Mouse (Mus musculus): ENCODE measurements around the gene Supt5. TPM values are rescaled to one million over a fixed set of nuclear protein-coding genes. Genes with fewer than 3 reads are reported as not detected.
"Not testable (repeated sequence)": the region's sequence is repeated elsewhere in the genome, so short reads cannot be mapped to it uniquely, and the experiment has no call there.

Gene Supt5
- 62.6 and 80.6 TPM in 2 replicates for polyA plus RNA-seq (2014; fragmentation: Nextera tagmentation; extraction: Ambion mirVana)

DNA sequence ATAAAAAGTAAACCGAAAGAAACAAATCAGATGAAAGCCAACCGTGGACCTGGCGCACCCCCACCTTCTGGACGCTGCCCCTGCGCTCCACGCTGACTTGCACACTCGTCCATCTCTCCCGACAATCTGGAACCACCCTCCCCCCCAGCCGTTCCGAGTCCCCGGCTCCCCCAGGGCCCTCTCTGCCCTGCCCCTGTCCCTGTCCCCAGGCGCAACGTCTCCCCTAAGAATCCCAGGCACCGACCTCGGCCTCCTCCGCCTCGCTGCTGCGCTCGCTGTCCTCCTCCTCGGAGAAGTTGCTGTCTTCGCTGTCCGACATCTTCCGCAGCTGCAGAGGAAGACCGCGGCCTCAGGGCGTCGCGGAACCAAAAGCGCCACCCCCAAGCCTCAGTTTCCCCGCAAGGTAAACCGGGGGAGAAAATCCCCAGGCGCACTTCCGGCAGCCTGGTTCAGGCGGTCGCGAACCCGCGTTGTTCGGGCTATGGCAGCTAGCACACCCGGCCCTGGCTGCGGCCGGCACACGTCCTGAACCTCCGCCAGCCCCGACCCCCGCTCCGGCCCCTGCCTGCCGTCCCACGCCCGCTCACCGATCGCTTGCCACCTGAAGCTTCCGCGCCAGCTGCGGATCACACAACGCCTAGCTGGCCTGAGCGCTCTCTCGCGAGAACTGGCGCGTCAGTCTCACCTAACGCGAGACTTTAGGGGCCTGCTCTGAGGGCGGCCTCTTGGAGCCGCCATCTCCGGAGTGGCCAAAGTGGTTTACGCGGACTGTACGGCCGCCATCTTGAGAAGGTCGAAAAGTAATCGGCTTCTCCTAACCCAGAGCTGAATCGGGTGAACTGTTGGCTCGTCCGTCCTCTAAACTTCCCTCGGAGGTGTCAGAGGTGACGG is at the start of gene Supt5:
Supt5 (minus strand) TSS at position 639 of the 891 bp plus-strand sequence.
- H3K27ac ChIP-seq (replicated peaks; ENCODE audit: low read depth, low read length): peak within 1 kb of the TSS; percentile 85
- H3K4me2 ChIP-seq (ENCODE audit: low read length): peak within 1 kb of the TSS; percentile 86
- peaks cover 8% of the 10 kb centered on the region; the same call in 1 of the 2 replicates for H3K4me1 ChIP-seq (ENCODE audit: control insufficient read depth, insufficient read depth, low read length)
- peak; percentile 98 for ATAC-seq (ENCODE audit: low FRiP score, low TSS enrichment)
- peak within 1 kb of the TSS; percentile 88 for H3K9ac ChIP-seq (replicated peaks; ENCODE audit: low read length)
- no peaks in the 10 kb centered on the region for H3K27me3 ChIP-seq (ENCODE audit: control insufficient read depth, insufficient read depth, low read length)
- H3K9me3 ChIP-seq (ENCODE audit: control insufficient read depth, low read length): no peaks in the 10 kb centered on the region
- peak; percentile 100 for DNase-seq
- H3K36me3 ChIP-seq (ENCODE audit: control insufficient read depth, insufficient read depth, low read length): 0 out of 2 replicates have a peak, but pooled peaks cover 5% of the 10 kb centered on the region
- peak within 1 kb of the TSS; percentile 98 for H3K4me3 ChIP-seq (replicated peaks; ENCODE audit: low read depth, low read length)
- WGBS: under 1% methylated on average over 77 of the region's 77 CpGs

- H3K9me3 ChIP-seq (ENCODE audit: control insufficient read depth, low read length); H3K4me3 ChIP-seq (replicated peaks; ENCODE audit: low read depth, low read length); ATAC-seq (ENCODE audit: low FRiP score, low TSS enrichment); H3K4me1 ChIP-seq (ENCODE audit: control insufficient read depth, insufficient read depth, low read length); H3K27me3 ChIP-seq (ENCODE audit: control insufficient read depth, insufficient read depth, low read length); DNase-seq; H3K27ac ChIP-seq (replicated peaks; ENCODE audit: low read depth, low read length); H3K4me2 ChIP-seq (ENCODE audit: low read length); H3K9ac ChIP-seq (replicated peaks; ENCODE audit: low read length): not testable (repeated sequence)
- WGBS: 87% methylated on average over 7 of the region's 7 CpGs
- H3K36me3 ChIP-seq (ENCODE audit: control insufficient read depth, insufficient read depth, low read length): peaks cover 45% of the 10 kb centered on the region
Observed at GRCm38 (mm10) chr7:28387384-28387783, 48.8 kb upstream of the Supt5 start.

DNA sequence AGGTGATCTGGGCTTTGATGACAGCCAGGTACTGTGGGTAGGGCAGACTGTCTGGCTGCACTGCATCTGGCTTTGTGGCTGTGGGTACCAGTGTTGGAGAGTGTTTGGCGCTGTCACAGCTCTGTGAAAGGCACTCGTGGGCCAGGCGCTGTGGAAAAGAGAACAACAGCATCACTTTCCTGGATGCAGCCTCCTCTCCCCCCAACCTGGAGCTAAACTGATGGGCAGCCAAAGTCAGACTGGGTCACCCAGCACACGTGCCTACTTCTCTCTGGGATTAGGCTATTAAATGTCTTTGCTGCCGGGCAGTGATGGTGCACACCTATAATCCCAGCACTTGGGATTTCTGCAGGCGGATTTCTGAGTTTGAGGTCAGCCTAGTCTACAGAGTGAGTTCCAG is 48.3 kb upstream of the Supt5 start:
- DNase-seq; H3K27me3 ChIP-seq (ENCODE audit: control insufficient read depth, insufficient read depth, low read length); H3K9me3 ChIP-seq (ENCODE audit: control insufficient read depth, low read length); H3K27ac ChIP-seq (replicated peaks; ENCODE audit: low read depth, low read length); H3K9ac ChIP-seq (replicated peaks; ENCODE audit: low read length); H3K4me2 ChIP-seq (ENCODE audit: low read length); ATAC-seq (ENCODE audit: low FRiP score, low TSS enrichment); H3K4me3 ChIP-seq (replicated peaks; ENCODE audit: low read depth, low read length): not testable (repeated sequence)
- peaks cover 45% of the 10 kb centered on the region for H3K36me3 ChIP-seq (ENCODE audit: control insufficient read depth, insufficient read depth, low read length)
- WGBS: 81% methylated on average over 6 of the region's 6 CpGs
- peaks cover 11% of the 10 kb centered on the region for H3K4me1 ChIP-seq (ENCODE audit: control insufficient read depth, insufficient read depth, low read length)

DNA sequence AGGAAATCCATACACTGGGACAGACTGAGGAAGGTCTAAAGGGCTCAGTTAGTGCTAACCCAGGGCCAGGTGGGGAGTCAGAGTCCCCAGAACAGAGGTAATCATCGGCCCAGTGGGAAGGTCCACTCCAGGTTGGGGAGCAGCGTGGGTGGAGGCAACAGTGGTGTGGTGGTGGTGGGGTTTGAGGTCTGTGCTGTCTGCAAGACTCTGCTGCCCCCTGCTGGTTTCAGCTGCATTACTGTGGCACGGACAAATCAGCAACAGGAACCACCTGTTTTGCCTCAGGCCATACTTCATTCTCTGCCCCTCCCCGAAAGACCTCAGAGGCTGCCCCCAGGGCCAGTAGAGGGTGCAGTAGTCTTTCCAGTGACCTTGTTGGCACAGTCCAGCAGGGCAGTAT is 47.9 kb upstream of the Supt5 start:
- no peak overlapping the region for H3K9ac ChIP-seq (replicated peaks; ENCODE audit: low read length)
- no peaks in the 10 kb centered on the region for H3K9me3 ChIP-seq (ENCODE audit: control insufficient read depth, low read length)
- no peak overlapping the region for H3K4me2 ChIP-seq (ENCODE audit: low read length)
- peak; percentile 90 for DNase-seq
- H3K4me1 ChIP-seq (ENCODE audit: control insufficient read depth, insufficient read depth, low read length): peaks cover 10% of the 10 kb centered on the region
- no peak overlapping the region for H3K27ac ChIP-seq (replicated peaks; ENCODE audit: low read depth, low read length)
- WGBS: 20% methylated on average over 4 of the region's 4 CpGs
- H3K27me3 ChIP-seq (ENCODE audit: control insufficient read depth, insufficient read depth, low read length): no peaks in the 10 kb centered on the region
- peaks cover 45% of the 10 kb centered on the region for H3K36me3 ChIP-seq (ENCODE audit: control insufficient read depth, insufficient read depth, low read length)
- ATAC-seq (ENCODE audit: low FRiP score, low TSS enrichment): 0 out of 2 replicates have a peak, but pooled peaks have one; percentile 35
- no peak overlapping the region for H3K4me3 ChIP-seq (replicated peaks; ENCODE audit: low read depth, low read length)

DNA sequence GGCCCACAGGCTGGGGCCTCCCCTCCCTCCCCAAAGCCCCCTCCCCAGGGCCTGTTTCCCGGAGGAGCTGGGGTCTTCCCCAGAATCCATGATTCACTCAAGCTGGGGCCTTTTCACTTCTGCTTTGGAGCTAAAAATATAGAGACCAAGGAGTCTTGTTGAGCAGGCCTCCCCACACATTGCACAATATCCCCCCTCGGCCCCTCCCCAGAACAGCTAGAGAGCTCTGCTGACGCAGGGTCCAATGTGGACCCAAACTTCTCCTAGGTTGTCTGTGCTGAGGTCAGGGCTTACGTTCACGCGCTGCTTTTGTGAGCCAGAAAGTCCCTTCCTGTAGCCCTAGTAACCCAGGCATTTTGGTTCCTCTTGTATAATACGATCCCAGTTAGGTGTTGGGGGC is 47.5 kb upstream of the Supt5 start:
- Histone ChIP-seq H3K36me3 (ENCODE audit: control insufficient read depth, insufficient read depth, low read length) (peaks cover 45% of the 10 kb centered on the region), H3K9me3 (ENCODE audit: control insufficient read depth, low read length) (no peaks in the 10 kb centered on the region), H3K4me3 (replicated peaks; ENCODE audit: low read depth, low read length) (no peak overlapping the region), H3K27me3 (ENCODE audit: control insufficient read depth, insufficient read depth, low read length) (no peaks in the 10 kb centered on the region), H3K4me1 (ENCODE audit: control insufficient read depth, insufficient read depth, low read length) (peaks cover 11% of the 10 kb centered on the region; the same call in 1 of the 2 replicates), H3K9ac (replicated peaks; ENCODE audit: low read length) (no peak overlapping the region), H3K27ac (replicated peaks; ENCODE audit: low read depth, low read length) (no peak overlapping the region), H3K4me2 (ENCODE audit: low read length) (no peak overlapping the region)
- 87% methylated on average over 7 of the region's 7 CpGs for WGBS
- DNase-seq: no peak
- no peak for ATAC-seq (ENCODE audit: low FRiP score, low TSS enrichment)

- H3K4me3 ChIP-seq (replicated peaks; ENCODE audit: low read depth, low read length): no peak overlapping the region
- no peak overlapping the region for H3K9ac ChIP-seq (replicated peaks; ENCODE audit: low read length)
- no peak for DNase-seq
- H3K4me1 ChIP-seq (ENCODE audit: control insufficient read depth, insufficient read depth, low read length): peaks cover 14% of the 10 kb centered on the region; the same call in 1 of the 2 replicates
- H3K4me2 ChIP-seq (ENCODE audit: low read length): no peak overlapping the region
- 92% methylated on average over 9 of the region's 9 CpGs for WGBS
- no peak for ATAC-seq (ENCODE audit: low FRiP score, low TSS enrichment)
- no peak overlapping the region for H3K27ac ChIP-seq (replicated peaks; ENCODE audit: low read depth, low read length)
- H3K36me3 ChIP-seq (ENCODE audit: control insufficient read depth, insufficient read depth, low read length): peaks cover 37% of the 10 kb centered on the region
- H3K9me3 ChIP-seq (ENCODE audit: control insufficient read depth, low read length): no peaks in the 10 kb centered on the region
- no peaks in the 10 kb centered on the region for H3K27me3 ChIP-seq (ENCODE audit: control insufficient read depth, insufficient read depth, low read length)
Observed at GRCm38 (mm10) chr7:28385196-28385595, 46.6 kb upstream of the Supt5 start.

GRCm38 (mm10) chr7:28384162-28384561 is 45.6 kb upstream of the Supt5 start:
- DNase-seq (no peak), ATAC-seq (ENCODE audit: low FRiP score, low TSS enrichment) (no peak)
- no peak overlapping the region for H3K9ac ChIP-seq (replicated peaks; ENCODE audit: low read length)
- 85% methylated on average over 6 of the region's 6 CpGs for WGBS
- no peak overlapping the region for H3K4me3 ChIP-seq (replicated peaks; ENCODE audit: low read depth, low read length)
- H3K27ac ChIP-seq (replicated peaks; ENCODE audit: low read depth, low read length): no peak overlapping the region
- H3K4me2 ChIP-seq (ENCODE audit: low read length): no peak overlapping the region
- peaks cover 19% of the 10 kb centered on the region; the same call in 1 of the 2 replicates for H3K4me1 ChIP-seq (ENCODE audit: control insufficient read depth, insufficient read depth, low read length)
- no peaks in the 10 kb centered on the region for H3K27me3 ChIP-seq (ENCODE audit: control insufficient read depth, insufficient read depth, low read length)
- H3K36me3 ChIP-seq (ENCODE audit: control insufficient read depth, insufficient read depth, low read length): peaks cover 29% of the 10 kb centered on the region
- H3K9me3 ChIP-seq (ENCODE audit: control insufficient read depth, low read length): no peaks in the 10 kb centered on the region

DNA sequence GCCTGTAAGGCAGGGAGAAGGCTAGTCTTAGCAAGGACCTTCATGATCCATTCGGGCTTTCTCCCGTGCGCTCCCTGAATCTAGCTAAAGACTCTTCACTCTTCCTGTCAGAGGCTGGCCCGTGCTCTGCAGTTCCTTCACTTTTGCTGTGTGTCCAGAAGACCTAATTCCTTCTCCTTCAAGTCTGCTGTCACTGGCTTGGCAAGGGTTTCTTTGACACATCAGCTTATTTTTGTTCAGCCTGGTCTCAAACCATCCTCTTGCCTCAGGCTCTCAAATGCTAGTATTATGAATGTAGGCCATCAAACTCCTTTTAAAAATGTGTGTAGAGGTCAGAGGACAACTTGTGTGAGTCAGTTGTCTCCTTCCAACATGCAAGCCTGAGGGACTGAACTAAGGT is 45.1 kb upstream of the Supt5 start:
- Histone ChIP-seq H3K4me2 (ENCODE audit: low read length) (no peak overlapping the region), H3K27ac (replicated peaks; ENCODE audit: low read depth, low read length) (no peak overlapping the region), H3K4me1 (ENCODE audit: control insufficient read depth, insufficient read depth, low read length) (peaks cover 19% of the 10 kb centered on the region), H3K36me3 (ENCODE audit: control insufficient read depth, insufficient read depth, low read length) (peaks cover 24% of the 10 kb centered on the region), H3K9me3 (ENCODE audit: control insufficient read depth, low read length) (no peaks in the 10 kb centered on the region), H3K4me3 (replicated peaks; ENCODE audit: low read depth, low read length) (no peak overlapping the region), H3K9ac (replicated peaks; ENCODE audit: low read length) (no peak overlapping the region), H3K27me3 (ENCODE audit: control insufficient read depth, insufficient read depth, low read length) (no peaks in the 10 kb centered on the region)
- 87% methylated on average over 4 of the region's 4 CpGs for WGBS
- ATAC-seq (ENCODE audit: low FRiP score, low TSS enrichment) (no peak), DNase-seq (no peak)

DNA sequence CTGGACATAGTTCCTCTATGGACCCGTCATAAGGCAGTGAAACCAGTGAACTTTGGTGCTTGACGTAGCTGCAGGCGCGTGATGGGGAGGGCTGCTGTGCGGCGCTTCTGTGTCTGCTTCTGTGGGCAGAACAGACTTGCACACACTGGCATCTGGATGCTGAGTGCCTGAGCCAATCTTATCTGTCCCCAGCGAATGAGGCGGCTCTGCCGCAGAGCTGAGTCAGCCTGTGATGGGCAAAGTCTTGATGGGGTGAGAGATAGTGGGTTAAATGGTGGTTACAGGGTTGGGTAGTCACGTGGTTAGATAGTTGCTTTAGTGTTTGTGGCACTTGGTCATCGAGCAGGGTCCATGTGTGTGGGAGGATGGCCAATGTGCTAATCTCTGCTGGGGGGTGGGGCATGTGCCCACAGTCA is 44.4 kb upstream of the Supt5 start:
- DNase-seq (no peak), ATAC-seq (ENCODE audit: low FRiP score, low TSS enrichment) (no peak)
- H3K9me3 ChIP-seq (ENCODE audit: control insufficient read depth, low read length): no peaks in the 10 kb centered on the region
- H3K4me2 ChIP-seq (ENCODE audit: low read length): no peak overlapping the region
- no peak overlapping the region for H3K27ac ChIP-seq (replicated peaks; ENCODE audit: low read depth, low read length)
- 76% methylated on average over 11 of the region's 11 CpGs for WGBS
- no peak overlapping the region for H3K9ac ChIP-seq (replicated peaks; ENCODE audit: low read length)
- H3K4me1 ChIP-seq (ENCODE audit: control insufficient read depth, insufficient read depth, low read length): peaks cover 19% of the 10 kb centered on the region
- peaks cover 18% of the 10 kb centered on the region for H3K36me3 ChIP-seq (ENCODE audit: control insufficient read depth, insufficient read depth, low read length)
- H3K4me3 ChIP-seq (replicated peaks; ENCODE audit: low read depth, low read length): no peak overlapping the region
- H3K27me3 ChIP-seq (ENCODE audit: control insufficient read depth, insufficient read depth, low read length): no peaks in the 10 kb centered on the region

All from midbrain, embryonic 14.5 days (tissue).